Mouse (Mus musculus): ENCODE measurements around the gene Lyl1.
A peak's percentile ranks its signal among the peaks of the same experiment; 100 is the strongest.

Lyl1 gene

DNA sequence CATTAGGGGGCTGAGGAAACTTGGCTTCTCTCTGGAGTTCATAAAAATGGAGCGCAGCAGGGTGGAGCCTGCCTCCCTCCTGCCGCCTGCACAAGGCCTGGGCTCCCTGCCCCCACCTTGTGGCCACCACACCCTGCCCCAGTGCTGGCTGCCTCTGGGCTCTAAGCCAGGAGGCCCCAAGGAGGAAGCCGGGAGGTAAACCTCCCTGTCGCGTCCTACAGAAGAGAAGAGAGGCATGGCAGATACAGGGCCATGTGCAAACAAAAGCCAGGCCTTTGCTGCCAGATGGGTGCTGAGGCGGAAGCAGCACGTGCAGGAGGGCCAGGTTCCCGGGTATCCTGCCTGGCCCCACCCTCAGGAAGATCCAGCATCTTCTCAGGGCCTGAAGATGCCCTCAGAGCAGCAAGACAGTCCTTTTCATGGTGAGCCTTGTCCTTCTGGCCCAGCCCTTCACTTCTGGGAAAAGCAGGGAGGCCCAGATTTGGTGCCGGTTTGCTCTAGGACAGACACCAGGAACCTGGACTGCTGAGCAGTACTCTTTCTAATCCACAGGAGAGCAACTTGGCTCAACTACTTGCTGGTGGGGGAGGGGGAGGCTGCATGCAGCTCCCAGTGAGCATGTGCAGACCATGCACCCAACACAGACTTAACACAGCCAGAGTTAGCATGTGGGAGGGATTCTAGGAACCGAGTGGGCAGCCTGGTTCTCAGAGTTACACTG lies 21.8 kb downstream of the Lyl1 start, which contains the start of gene G430095P16Rik:
Gene G430095P16Rik, plus strand, starts transcription at position 158 of the 721 bp plus-strand sequence.
- DNase-seq (ENCODE audit: low spot score in 2 of 2): peak; percentile 40 to 49

DNA sequence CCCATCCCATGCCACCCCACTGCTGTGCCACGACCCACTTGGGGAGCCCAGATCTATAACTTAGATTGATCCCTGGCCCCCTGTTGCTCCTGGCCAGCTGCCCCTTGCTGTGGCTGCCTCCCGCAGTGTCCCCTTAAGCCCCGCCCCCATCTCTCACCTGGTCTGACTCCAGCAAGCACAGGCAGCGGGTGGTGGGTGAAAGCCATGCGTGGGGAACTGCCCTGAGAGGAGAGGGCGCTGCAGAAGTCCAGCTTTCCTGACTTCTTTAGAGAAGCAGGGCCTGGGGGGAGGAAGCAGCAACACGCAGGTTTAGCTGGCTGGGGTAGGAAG lies 22.3 kb downstream of the Lyl1 start:
- no peak for DNase-seq (ENCODE audit: low spot score in 2 of 2)

DNA sequence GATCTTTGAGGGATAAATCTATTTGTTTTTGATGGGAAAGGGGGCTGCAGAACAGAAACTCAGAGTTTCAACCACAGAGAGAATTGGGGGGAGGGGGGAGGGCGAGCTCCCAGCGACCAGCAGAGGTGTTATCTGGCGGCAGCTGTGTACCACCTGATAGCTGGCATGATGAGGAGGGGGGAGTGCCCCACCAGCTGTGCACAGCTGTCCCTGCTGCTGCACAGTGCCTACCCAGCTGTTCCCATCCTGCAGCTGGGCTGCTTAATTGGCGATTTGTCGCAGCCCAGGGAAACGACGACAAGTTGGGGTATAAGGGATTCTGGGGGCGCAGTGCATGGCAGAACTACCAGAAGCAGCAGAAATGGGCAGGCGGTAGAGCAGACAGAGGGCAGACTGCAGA lies 23.4 kb downstream of the Lyl1 start:
- DNase-seq (ENCODE audit: low spot score in 2 of 2): no peak

GRCm38 (mm10) chr8:84725246-84725940 lies 24.1 kb downstream of the Lyl1 start:
- no peak for DNase-seq (ENCODE audit: low spot score in 2 of 2)

GRCm38 (mm10) chr8:84725941-84726259 lies 24.6 kb downstream of the Lyl1 start:
- no peak for DNase-seq (ENCODE audit: low spot score in 2 of 2)

GRCm38 (mm10) chr8:84728474-84728873 lies 27.2 kb downstream of the Lyl1 start:
- no peak for DNase-seq (ENCODE audit: low spot score in 2 of 2)

- DNase-seq (ENCODE audit: low spot score in 2 of 2): no peak
Measured at GRCm38 (mm10) chr8:84729921-84730362, 28.7 kb downstream of the Lyl1 start.

GRCm38 (mm10) chr8:84730541-84731370 lies 29.5 kb downstream of the Lyl1 start:
- no peak for DNase-seq (ENCODE audit: low spot score in 2 of 2)

DNA sequence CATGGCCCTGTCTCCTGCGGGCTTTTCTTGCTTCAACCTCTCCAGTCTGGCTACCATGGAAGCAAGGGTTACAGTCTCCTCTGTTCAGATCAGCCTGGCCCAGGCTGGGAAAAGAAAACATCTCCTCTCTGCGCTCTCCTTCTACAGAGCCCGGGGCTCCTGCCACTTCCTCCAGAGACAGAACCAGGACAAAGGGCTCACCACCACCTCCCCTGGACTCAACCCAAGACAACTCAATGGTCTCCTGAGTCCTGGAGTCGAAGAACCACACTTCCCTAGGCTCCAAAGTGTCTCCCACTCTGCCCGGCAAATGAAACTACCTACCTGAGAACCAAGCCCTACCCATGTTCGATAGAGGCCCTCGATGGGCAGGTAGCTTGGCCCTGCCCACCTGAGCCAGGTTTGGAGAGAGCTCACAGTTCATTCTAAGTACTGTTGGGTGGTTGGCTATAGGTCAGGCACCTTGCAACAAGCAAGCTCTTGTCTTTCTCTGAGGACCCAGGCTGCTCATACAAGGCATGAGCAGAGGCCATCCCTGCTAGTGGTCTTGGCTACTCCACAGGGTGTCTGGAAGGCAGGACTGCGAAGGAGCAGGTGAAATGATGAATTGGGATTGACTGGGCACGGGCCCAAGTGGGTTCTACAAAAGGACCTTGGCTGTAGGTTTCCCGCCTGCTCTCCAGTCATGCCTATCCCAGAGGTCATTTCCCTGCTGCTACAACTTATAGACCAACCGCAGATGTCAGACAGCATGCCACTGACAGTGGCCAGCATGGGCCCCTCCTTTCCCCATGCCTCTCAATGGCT lies 30.3 kb downstream of the Lyl1 start:
- DNase-seq (ENCODE audit: low spot score in 2 of 2): no peak

DNA sequence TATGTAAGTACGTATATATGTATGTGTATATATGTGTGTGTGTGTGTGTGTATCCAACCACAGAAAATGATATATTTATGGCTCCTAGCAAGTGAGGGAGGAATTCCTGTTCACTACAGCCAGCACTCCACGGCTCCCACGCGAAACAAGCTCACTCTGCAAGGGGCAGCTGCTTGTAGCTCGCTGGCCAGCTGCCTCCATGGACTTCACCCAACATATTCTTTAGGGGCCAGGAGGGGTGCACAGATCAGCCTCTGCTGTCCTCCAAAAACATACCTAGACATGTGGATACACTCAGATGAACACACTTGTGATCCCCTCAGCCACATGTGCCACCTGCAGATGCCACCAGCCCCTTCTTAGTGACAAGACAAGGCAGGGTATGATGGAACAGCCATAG lies 31.3 kb downstream of the Lyl1 start:
- DNase-seq (ENCODE audit: low spot score in 2 of 2): no peak

DNA sequence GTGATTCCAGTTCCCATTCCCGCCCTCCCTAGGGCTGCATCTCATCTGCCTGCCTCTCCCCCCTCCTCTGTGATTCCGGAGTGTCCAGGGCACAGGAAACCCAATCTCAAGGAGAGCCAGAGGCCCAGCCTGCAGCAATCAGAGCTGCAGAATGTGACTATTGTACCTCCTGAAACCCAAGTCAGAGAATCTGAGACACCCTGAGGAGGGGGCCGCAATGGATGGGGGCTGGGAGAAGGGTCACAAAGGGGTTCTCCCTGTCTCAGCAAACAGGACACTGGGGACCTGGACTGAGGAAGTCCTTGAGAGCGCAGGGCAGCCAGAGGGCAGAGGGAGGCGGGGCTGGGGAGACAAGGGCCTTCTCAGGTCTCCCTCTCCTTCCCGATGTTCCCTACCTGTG lies 31.7 kb downstream of the Lyl1 start:
- DNase-seq (ENCODE audit: low spot score in 2 of 2): no peak

DNA sequence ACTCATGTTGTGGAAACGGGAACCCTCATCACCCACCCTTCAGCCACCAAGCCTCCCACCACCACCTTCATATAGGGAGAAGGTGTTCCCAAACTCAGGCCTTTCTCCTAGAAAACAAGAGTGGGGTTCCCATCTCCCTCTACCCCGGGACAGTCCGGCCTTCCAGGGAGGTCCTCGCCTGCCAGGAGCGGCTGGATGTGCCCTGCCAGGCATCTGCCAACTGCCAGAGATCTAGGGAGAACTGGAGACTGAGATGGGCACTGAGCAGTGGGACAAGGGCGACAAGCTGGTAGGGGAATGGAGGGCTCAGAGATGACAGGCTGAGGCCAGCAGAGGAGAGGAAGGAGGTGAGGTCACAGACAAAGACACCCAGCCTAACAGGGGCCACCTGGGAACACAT lies 32.7 kb downstream of the Lyl1 start:
- DNase-seq (ENCODE audit: low spot score in 2 of 2): no peak

DNA sequence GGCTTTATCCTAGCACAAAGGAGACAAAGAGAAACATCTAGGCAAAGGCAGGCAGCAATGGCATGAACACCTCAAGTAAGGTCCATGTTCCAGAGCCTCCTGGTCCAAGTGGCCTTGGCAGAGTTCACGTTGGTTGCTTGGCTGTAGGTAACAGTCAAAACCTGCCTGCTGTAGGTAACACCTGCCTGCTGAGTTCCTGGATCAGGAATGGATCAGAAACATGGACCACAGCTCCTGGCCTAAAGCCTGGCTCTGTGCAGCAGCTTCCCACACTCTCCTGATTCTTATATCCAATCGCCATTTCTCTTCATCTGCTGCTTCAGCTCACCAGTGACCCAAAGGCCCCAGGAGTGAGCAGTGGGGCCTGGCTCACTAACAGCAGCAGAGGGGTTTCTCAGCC lies 33.4 kb downstream of the Lyl1 start:
- DNase-seq (ENCODE audit: low spot score in 2 of 2): no peak

GRCm38 (mm10) chr8:84735597-84735996 lies 34.3 kb downstream of the Lyl1 start:
- DNase-seq (ENCODE audit: low spot score in 2 of 2): no peak

- DNase-seq (ENCODE audit: low spot score in 2 of 2): no peak
Measured at GRCm38 (mm10) chr8:84736521-84736920, 35.3 kb downstream of the Lyl1 start.

GRCm38 (mm10) chr8:84737608-84738007 lies 36.4 kb downstream of the Lyl1 start:
- DNase-seq (ENCODE audit: low spot score in 2 of 2): peak; percentile 69 to 85

- DNase-seq (ENCODE audit: low spot score in 2 of 2): no peak
Measured at GRCm38 (mm10) chr8:84738266-84738665, 37.0 kb downstream of the Lyl1 start.

DNA sequence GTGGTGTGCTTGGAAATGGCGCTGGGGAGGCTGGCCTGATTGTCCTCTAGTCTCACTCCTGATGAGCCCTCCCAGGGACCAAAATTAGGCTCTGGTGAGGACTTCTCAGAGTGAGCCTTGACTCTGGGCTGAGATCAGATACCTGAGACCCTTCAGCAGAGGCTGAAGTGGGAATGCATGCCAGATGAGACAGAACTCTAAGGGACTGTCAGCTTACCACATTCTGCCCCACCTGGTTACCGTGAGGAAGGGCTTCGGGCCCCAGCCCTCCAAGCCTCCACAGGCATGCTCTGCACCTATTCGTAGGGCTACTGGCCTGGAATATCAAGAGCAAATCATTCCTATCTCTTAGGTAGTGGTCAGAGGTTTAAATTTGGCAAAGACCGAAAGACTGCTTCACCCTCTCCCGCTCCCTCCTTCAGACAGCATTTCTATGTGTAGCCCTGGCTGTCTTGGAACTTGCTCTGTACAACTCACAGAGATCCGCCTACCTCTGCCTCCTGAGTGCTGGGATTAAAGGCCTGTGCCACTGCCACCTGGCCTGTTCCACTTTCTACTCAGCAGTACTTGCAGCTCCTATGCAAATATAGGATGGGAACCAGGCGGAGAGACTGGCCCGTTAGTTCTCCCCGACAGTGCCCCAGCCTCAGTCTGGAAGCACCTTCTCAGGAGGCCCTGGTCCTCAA lies 37.6 kb downstream of the Lyl1 start:
- DNase-seq (ENCODE audit: low spot score in 2 of 2): no peak

DNA sequence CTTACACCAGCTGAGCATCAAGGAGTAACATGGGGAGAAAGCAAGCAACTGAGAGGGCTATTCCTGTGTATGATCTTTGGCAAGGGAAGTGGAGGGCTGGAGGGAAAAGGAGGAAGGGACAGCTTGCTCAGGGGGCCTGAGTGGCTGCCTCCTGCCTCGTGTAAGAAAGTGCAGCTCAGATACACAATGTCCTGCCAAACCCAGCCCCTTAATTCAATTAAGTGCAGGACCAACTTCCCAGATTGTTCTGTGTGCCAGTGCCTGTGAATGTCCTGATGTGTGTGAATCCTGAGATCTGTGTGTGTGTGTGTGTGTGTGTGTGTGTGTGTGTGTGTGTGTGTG lies 38.1 kb downstream of the Lyl1 start:
- DNase-seq (ENCODE audit: low spot score in 2 of 2): no peak

DNA sequence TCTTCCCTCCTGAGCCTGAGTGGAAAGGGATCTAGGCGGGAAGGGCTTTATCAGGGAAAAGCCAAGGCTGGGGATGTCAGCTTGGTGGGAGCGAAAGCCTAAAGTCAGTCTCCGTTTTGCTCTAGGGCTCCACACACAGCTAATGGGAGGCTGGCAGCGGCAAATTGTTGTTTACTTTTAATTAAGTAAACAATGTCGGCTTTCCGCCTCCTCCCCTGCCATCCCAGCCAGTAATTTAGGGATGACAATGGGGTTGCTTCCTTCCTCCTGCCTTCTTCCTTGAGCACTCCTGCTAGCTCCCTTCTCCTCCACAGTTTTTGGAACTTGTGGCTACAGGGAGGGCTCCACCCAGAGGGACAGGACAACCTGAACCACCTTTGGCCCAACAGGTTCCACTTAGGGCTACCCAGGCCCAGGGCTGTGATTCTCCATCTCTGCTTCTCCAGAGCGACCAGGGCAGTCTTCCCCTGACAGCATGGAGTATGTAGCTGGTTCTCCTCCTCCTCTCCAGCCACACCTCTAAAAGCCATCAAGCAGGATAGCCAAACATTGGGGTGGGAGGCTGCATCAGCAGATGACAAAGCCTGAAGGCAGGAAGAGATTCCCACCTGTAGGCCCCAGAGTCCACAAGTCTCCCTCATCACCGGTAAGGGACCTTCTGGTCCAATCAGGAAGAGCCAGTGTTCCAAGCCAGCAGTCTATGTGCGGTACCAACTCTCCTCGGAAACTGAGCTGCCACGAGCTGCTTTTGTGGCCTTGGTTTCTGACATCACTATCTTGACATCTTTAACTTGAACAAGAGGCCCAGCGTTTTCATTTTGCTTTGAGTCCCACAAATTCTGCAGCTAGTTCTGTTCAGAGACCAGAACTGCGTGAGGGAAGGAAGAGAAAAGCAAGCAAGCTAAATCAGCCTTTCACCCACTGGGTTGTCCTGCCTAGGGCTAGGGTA lies 39.9 kb downstream of the Lyl1 start:
- no peak for DNase-seq (ENCODE audit: low spot score in 2 of 2)
